Mouse (Mus musculus): ENCODE measurements around the gene Abhd14a. TPM values are rescaled to one million over a fixed set of nuclear protein-coding genes. Genes with fewer than 3 reads are reported as not detected.

The Abhd14a gene
- total and polyA plus RNA-seq, 3 experiments, result 5.7 to 24.0 (median 7.7) TPM

- DNase-seq (ENCODE audit: low spot score), result no peak
- H3K27me3 ChIP-seq (ENCODE audit: insufficient read depth, low read length), result peaks cover 26% of the 10 kb centered on the region
- ATAC-seq (ENCODE audit: extremely low read depth, insufficient number of reproducible peaks, low FRiP score, poor library complexity, severe bottlenecking), result no peak
- peaks cover 12% of the 10 kb centered on the region for H3K9me3 ChIP-seq (replicated peaks)
- no peak for TF ChIP-seq GATA1 (IDR thresholded peaks at IDR 0.05; ENCODE audit: borderline replicate concordance, low read length)
- no peak for TF ChIP-seq POLR2AphosphoS5 (IDR thresholded peaks at IDR 0.05; ENCODE audit: insufficient replicate concordance, low read depth, low read length)
- no peak for TF ChIP-seq TAL1 (conservative IDR thresholded peaks at IDR 0.05; ENCODE audit: low read depth, low read length)
- no peak for TF ChIP-seq GATA2 (IDR thresholded peaks at IDR 0.05; ENCODE audit: borderline replicate concordance, low read depth, low read length)
- no peak for TF ChIP-seq CTCF (IDR thresholded peaks at IDR 0.05; ENCODE audit: low read depth, low read length)
- H3K4me1 ChIP-seq (ENCODE audit: insufficient read depth, low read depth, low read length), result peaks cover 4% of the 10 kb centered on the region; the same call in 1 of the 2 replicates
- H3K4me3 ChIP-seq (ENCODE audit: low read depth, low read length), result no peak within 1 kb of the TSS; the same call in 1 of the 2 replicates
- H3K36me3 ChIP-seq (replicated peaks), result no peaks in the 10 kb centered on the region
Measured at GRCm38 (mm10) chr9:106465571-106466200, 18.2 kb upstream of the Abhd14a start, which contains the start of gene Gpr62. Gene Gpr62, minus strand, starts transcription at chr9:106465938.

DNA sequence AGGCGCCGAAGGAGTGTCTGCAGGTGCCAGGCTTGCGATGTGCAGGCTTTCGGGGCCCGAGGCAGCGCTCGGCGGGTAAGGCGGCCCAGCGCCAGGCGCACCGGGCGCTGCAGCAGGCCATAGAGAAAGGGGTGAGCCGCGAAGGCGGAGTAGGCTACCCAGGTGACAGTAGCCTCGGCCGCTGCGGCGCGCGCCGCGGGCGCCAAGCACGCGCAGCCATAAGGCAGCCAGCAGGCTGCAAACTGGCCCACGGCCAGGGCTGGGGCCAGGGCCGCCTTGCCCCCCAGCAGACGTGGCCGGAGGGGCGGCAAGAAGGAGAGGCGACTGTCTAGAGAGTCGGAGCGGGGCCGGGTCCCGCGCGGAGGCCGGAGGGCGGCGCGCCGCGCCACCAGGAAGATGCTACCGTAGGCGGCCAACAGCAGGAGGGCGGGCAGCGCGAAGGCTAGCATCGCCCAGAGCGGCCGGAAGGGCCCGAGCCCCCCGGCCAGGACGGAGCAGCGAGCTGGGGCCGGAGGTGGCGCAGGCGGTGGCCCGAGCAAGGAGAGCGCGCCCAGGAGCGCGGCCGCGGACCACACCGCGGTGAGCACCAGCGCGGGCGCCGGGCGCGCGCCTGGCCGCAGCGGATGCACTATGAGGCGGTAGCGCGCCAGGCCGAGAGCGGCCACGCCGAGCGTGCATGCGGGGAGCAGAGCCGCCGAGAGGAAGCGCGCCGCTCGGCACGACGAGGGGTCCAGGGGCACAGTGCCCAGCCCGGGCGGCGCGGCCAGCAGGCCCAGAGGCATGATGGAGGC, 17.5 kb upstream of the Abhd14a start:
- DNase-seq (ENCODE audit: low spot score), result no peak
- Histone ChIP-seq H3K4me3 (ENCODE audit: low read depth, low read length) (no peak overlapping the region; the same call in 1 of the 2 replicates), H3K36me3 (replicated peaks) (no peaks in the 10 kb centered on the region), H3K9me3 (replicated peaks) (peaks cover 12% of the 10 kb centered on the region), H3K27me3 (ENCODE audit: insufficient read depth, low read length) (peaks cover 32% of the 10 kb centered on the region), H3K4me1 (ENCODE audit: insufficient read depth, low read depth, low read length) (peaks cover 4% of the 10 kb centered on the region; the same call in 1 of the 2 replicates)
- ATAC-seq (ENCODE audit: extremely low read depth, insufficient number of reproducible peaks, low FRiP score, poor library complexity, severe bottlenecking), result no peak
- TF ChIP-seq TAL1 (conservative IDR thresholded peaks at IDR 0.05; ENCODE audit: low read depth, low read length), result no peak

DNA sequence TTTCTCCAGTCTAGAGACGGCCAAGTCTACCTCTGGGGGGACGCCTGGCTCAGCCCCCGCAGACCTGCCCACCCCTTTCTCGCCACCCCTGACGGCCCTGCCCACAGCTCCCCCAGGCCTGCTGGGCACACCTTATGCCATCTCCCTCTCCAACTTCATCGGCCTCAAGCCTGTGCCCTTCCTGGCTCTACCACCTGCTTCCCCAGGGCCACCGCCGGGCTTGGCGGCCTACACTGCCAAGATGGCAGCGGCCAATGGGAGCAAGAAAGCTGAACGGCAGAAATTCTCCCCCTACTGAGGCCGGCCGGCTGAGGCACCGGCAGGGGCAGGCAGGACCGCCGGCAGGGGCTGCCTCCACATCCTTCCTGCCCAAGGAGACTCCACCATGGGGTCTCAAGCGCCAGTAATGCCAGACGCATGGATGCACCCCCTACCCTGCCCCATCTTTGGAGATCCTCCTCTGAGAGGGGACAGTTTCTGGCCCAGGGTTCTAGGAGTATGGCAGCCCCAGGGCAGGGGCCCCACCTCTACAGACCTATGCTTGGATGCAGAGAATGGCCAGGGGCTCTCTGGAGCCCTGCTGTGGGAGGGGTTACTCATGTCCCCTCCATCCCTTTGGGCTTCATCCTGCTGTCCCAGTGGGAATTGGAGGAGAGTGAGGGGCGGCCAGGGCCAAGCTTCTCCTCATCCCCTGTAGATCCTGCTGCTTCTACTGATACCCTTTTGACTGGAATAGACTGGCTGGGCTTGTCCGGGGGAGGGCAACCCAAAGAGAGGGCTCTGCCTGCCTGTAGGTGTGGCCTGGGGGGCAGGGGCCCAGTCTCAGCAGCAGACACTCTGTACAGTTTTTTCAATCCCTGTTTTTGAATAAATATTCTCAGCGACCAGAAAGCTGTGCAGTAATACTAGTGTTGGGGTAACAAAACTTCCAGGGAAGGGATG, 15.9 kb upstream of the Abhd14a start:
- Histone ChIP-seq H3K9me3 (replicated peaks) (peaks cover 12% of the 10 kb centered on the region), H3K27me3 (ENCODE audit: insufficient read depth, low read length) (peaks cover 44% of the 10 kb centered on the region), H3K4me3 (ENCODE audit: low read depth, low read length) (no peak overlapping the region), H3K36me3 (replicated peaks) (no peaks in the 10 kb centered on the region), H3K4me1 (ENCODE audit: insufficient read depth, low read depth, low read length) (no peaks in the 10 kb centered on the region)
- no peak for TF ChIP-seq TAL1 (conservative IDR thresholded peaks at IDR 0.05; ENCODE audit: low read depth, low read length)
- TF ChIP-seq CTCF (IDR thresholded peaks at IDR 0.05; ENCODE audit: low read depth, low read length), result no peak
- TF ChIP-seq GATA2 (IDR thresholded peaks at IDR 0.05; ENCODE audit: borderline replicate concordance, low read depth, low read length), result no peak
- no peak for TF ChIP-seq GATA1 (IDR thresholded peaks at IDR 0.05; ENCODE audit: borderline replicate concordance, low read length)
- no peak for TF ChIP-seq POLR2AphosphoS5 (IDR thresholded peaks at IDR 0.05; ENCODE audit: insufficient replicate concordance, low read depth, low read length)
- DNase-seq (ENCODE audit: low spot score) (no peak), ATAC-seq (ENCODE audit: extremely low read depth, insufficient number of reproducible peaks, low FRiP score, poor library complexity, severe bottlenecking) (no peak)

- Histone ChIP-seq H3K36me3 (replicated peaks) (no peaks in the 10 kb centered on the region), H3K9me3 (replicated peaks) (peaks cover 12% of the 10 kb centered on the region), H3K4me3 (ENCODE audit: low read depth, low read length) (no peak overlapping the region), H3K27me3 (ENCODE audit: insufficient read depth, low read length) (peaks cover 50% of the 10 kb centered on the region), H3K4me1 (ENCODE audit: insufficient read depth, low read depth, low read length) (no peaks in the 10 kb centered on the region)
- TF ChIP-seq GATA1 (IDR thresholded peaks at IDR 0.05; ENCODE audit: borderline replicate concordance, low read length) (no peak), CTCF (IDR thresholded peaks at IDR 0.05; ENCODE audit: low read depth, low read length) (no peak), POLR2AphosphoS5 (IDR thresholded peaks at IDR 0.05; ENCODE audit: insufficient replicate concordance, low read depth, low read length) (no peak), TAL1 (conservative IDR thresholded peaks at IDR 0.05; ENCODE audit: low read depth, low read length) (no peak), GATA2 (IDR thresholded peaks at IDR 0.05; ENCODE audit: borderline replicate concordance, low read depth, low read length) (no peak)
- DNase-seq (ENCODE audit: low spot score) (no peak), ATAC-seq (ENCODE audit: extremely low read depth, insufficient number of reproducible peaks, low FRiP score, poor library complexity, severe bottlenecking) (no peak)
Measured at GRCm38 (mm10) chr9:106462430-106462800, 14.9 kb upstream of the Abhd14a start.

DNA sequence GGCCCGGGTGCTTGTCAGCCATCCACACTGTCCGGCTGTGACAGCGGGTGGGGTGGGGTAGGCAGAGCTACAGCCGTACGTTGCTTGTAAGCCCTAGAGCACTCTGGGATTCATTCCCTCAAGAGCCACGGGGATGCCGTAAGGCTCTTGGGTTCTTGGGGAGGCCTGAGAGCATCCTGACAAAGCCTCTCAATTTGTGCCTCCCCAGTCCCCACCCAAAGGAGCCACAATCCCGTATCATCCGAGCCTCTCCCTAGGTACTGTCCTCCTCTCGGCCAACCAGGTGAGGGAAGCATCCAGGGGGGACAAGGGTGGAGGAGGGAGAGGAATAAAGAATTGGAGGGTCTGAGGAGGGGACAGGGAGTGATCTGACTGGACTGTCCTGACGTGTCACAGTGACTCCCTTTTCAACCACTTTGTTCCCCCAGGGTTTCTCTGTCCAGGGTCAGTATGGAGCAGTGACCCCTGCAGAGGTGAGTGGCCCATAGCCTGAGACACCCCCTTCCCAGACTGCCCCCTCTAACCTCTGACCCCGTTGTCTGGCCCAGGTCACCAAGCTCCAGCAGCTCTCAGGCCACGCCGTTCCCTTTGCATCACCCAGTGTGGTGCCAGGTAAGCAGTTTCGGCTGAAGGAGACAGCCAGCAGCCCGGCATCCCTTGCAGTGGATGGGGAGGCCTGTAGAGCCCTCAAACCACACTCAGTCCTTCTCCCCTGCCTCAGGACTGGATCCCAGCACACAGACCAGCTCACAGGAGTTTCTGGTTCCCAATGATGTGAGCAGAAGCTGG, 14.4 kb upstream of the Abhd14a start:
- peaks cover 56% of the 10 kb centered on the region for H3K27me3 ChIP-seq (ENCODE audit: insufficient read depth, low read length)
- ATAC-seq (ENCODE audit: extremely low read depth, insufficient number of reproducible peaks, low FRiP score, poor library complexity, severe bottlenecking), result no peak
- H3K36me3 ChIP-seq (replicated peaks), result no peaks in the 10 kb centered on the region
- TF ChIP-seq TAL1 (conservative IDR thresholded peaks at IDR 0.05; ENCODE audit: low read depth, low read length), result no peak
- no peak for TF ChIP-seq POLR2AphosphoS5 (IDR thresholded peaks at IDR 0.05; ENCODE audit: insufficient replicate concordance, low read depth, low read length)
- TF ChIP-seq GATA1 (IDR thresholded peaks at IDR 0.05; ENCODE audit: borderline replicate concordance, low read length), result no peak
- TF ChIP-seq CTCF (IDR thresholded peaks at IDR 0.05; ENCODE audit: low read depth, low read length), result no peak
- no peak for TF ChIP-seq GATA2 (IDR thresholded peaks at IDR 0.05; ENCODE audit: borderline replicate concordance, low read depth, low read length)
- H3K4me3 ChIP-seq (ENCODE audit: low read depth, low read length), result no peak overlapping the region
- peaks cover 12% of the 10 kb centered on the region for H3K9me3 ChIP-seq (replicated peaks)
- DNase-seq (ENCODE audit: low spot score), result no peak
- H3K4me1 ChIP-seq (ENCODE audit: insufficient read depth, low read depth, low read length), result no peaks in the 10 kb centered on the region
